Mouse (Mus musculus) midbrain, embryonic 11.5 days (tissue): Measurements from ENCODE around the gene Nfia. TPM values are rescaled to one million over a fixed set of nuclear protein-coding genes. Genes with fewer than 3 reads are reported as not detected.

Source experiments
- ATAC-seq: fragments of 200-750 bp; cut with Nextera tagmentation; 2 replicates; pipeline ENCODE4 v1.8.0; 2017; ENCODE audit warnings: moderate TSS enrichment, moderate library complexity; ENCODE audit not compliant: low FRiP score
- DNase-seq: peaks from one replicate; pipeline ENCODE4 v3.0.0; 2015; ENCODE audit warnings: low spot score; ENCODE audit errors: missing footprints
- H3K27ac ChIP-seq: fragments of 300-500 bp; sonication (generic); 2 replicates; pipeline ENCODE4 v1.5.1; 2014; ENCODE audit warnings: low read depth, low read length
- H3K27me3 ChIP-seq: fragments of 300-500 bp; sonication (generic); 2 replicates; pipeline ENCODE4 v1.6.1; 2014; ENCODE audit warnings: mild to moderate bottlenecking, low read length, moderate library complexity, mixed read lengths; ENCODE audit not compliant: control insufficient read depth, insufficient read depth
- H3K36me3 ChIP-seq: fragments of 300-500 bp; sonication (generic); 2 replicates; pipeline ENCODE4 v1.6.1; 2014; ENCODE audit warnings: mild to moderate bottlenecking, low read length, moderate library complexity, mixed read lengths; ENCODE audit not compliant: control insufficient read depth, insufficient read depth
- H3K4me1 ChIP-seq: fragments of 300-500 bp; sonication (generic); 2 replicates; pipeline ENCODE4 v1.6.1; 2014; ENCODE audit warnings: low read length; ENCODE audit not compliant: control insufficient read depth, insufficient read depth
- H3K4me2 ChIP-seq: fragments of 300-500 bp; sonication (generic); 2 replicates; pipeline ENCODE4 v1.6.1; 2014; ENCODE audit warnings: mild to moderate bottlenecking, moderate library complexity
- H3K4me3 ChIP-seq: fragments of 300-500 bp; sonication (generic); 2 replicates; pipeline ENCODE4 v1.5.1; 2014; ENCODE audit warnings: low read depth, low read length
- H3K9ac ChIP-seq: fragments of 300-500 bp; sonication (generic); 2 replicates; pipeline ENCODE4 v1.6.1; 2014; ENCODE audit warnings: low read length
- H3K9me3 ChIP-seq: fragments of 300-500 bp; sonication (generic); 2 replicates; pipeline ENCODE4 v1.6.1; 2016; ENCODE audit warnings: low read length; ENCODE audit not compliant: control insufficient read depth
- WGBS: fragments of 180-500 bp; shearing (Covaris S2); extraction: QIAGEN DNeasy Blood & Tissue Kit; methylation state at CpG from one replicate; pipeline ENCODE4 v1.1.7; 2014; 5-methylcytosine and 5-hydroxymethylcytosine counted together
- polyA plus RNA-seq: library from polyadenylated mRNA; unstranded; fragments of >200 nt; fragmentation: Nextera tagmentation; extraction: Ambion mirVana; gene quantifications from 2 replicates; pipeline ENCODE4 v1.2.1, GENCODE M21; 2014

The Nfia gene
- polyA plus RNA-seq, 1 experiment from 2014 or later, result 14.1 TPM

GRCm38 (mm10) chr4:97750401-97750800 is 22.1 kb upstream of the Nfia start:
- ATAC-seq (no peak), DNase-seq (no peak)
- Histone ChIP-seq H3K4me1 (peaks cover 16% of the 10 kb centered on the region), H3K27ac (no peak overlapping the region), H3K36me3 (no peaks in the 10 kb centered on the region), H3K9me3 (no peaks in the 10 kb centered on the region), H3K4me3 (no peak overlapping the region), H3K9ac (no peak overlapping the region), H3K4me2 (no peak overlapping the region), H3K27me3 (peaks cover 52% of the 10 kb centered on the region)
- WGBS, result 46% methylated on average over 4 of the region's 4 CpGs

GRCm38 (mm10) chr4:97751030-97751482 is 21.5 kb upstream of the Nfia start:
- H3K4me2 ChIP-seq, result peak overlapping the region; percentile 68
- H3K27ac ChIP-seq, result no peak overlapping the region

GRCm38 (mm10) chr4:97751483-97752251 is 20.9 kb upstream of the Nfia start:
- peak overlapping the region; percentile 58 for H3K9ac ChIP-seq
- under 1% methylated on average over 40 of the region's 40 CpGs for whole genome bisulfite sequencing
- H3K36me3 ChIP-seq, result no peaks in the 10 kb centered on the region
- H3K4me3 ChIP-seq, result peak overlapping the region; percentile 35
- peak; percentile 97 for DNase-seq
- ATAC-seq, result peak; percentile 62
- peaks cover 64% of the 10 kb centered on the region for H3K27me3 ChIP-seq
- no peak overlapping the region; the same call in 1 of the 2 replicates for H3K27ac ChIP-seq
- peaks cover 13% of the 10 kb centered on the region for H3K4me1 ChIP-seq
- no peaks in the 10 kb centered on the region for H3K9me3 ChIP-seq
- peak overlapping the region; percentile 68 for H3K4me2 ChIP-seq

More at GRCm38 (mm10) chr4:97751030-97751482, 21.5 kb upstream of the Nfia start:
- DNase-seq (peak; percentile 98), ATAC-seq (peak; percentile 84)
- Histone ChIP-seq H3K9ac (peak overlapping the region; percentile 58), H3K27me3 (peaks cover 59% of the 10 kb centered on the region), H3K4me1 (peaks cover 13% of the 10 kb centered on the region), H3K36me3 (no peaks in the 10 kb centered on the region), H3K4me3 (peak overlapping the region; percentile 35), H3K9me3 (no peaks in the 10 kb centered on the region)
- under 1% methylated on average over 20 of the region's 20 CpGs for WGBS

- Histone ChIP-seq H3K4me1 (peaks cover 13% of the 10 kb centered on the region), H3K36me3 (no peaks in the 10 kb centered on the region), H3K9ac (no peak overlapping the region), H3K9me3 (no peaks in the 10 kb centered on the region), H3K27ac (no peak overlapping the region), H3K4me3 (0 out of 2 replicates have a peak overlapping the region, but pooled peaks have one; percentile 35), H3K4me2 (peak overlapping the region; percentile 68), H3K27me3 (peaks cover 68% of the 10 kb centered on the region)
- 11% methylated on average over 5 of the region's 5 CpGs for WGBS
- ATAC-seq (no peak), DNase-seq (peak; percentile 92)
Observed at GRCm38 (mm10) chr4:97752276-97753010, 20.1 kb upstream of the Nfia start.

GRCm38 (mm10) chr4:97753521-97753920 is 19.0 kb upstream of the Nfia start:
- Histone ChIP-seq H3K4me1 (peaks cover 16% of the 10 kb centered on the region), H3K36me3 (no peaks in the 10 kb centered on the region), H3K9me3 (no peaks in the 10 kb centered on the region), H3K4me3 (no peak overlapping the region), H3K9ac (no peak overlapping the region), H3K27me3 (peaks cover 72% of the 10 kb centered on the region), H3K4me2 (no peak overlapping the region), H3K27ac (no peak overlapping the region)
- ATAC-seq (no peak), DNase-seq (no peak)
- 5% methylated on average over 1 of the region's 1 CpGs for WGBS

- Histone ChIP-seq H3K9me3 (no peaks in the 10 kb centered on the region), H3K9ac (no peak overlapping the region), H3K4me2 (no peak overlapping the region), H3K4me1 (peaks cover 19% of the 10 kb centered on the region), H3K36me3 (no peaks in the 10 kb centered on the region), H3K4me3 (no peak overlapping the region), H3K27me3 (peaks cover 78% of the 10 kb centered on the region), H3K27ac (no peak overlapping the region)
- DNase-seq (peak; percentile 94), ATAC-seq (no peak)
- WGBS, result 2% methylated on average over 12 of the region's 12 CpGs
Observed at GRCm38 (mm10) chr4:97754241-97754640, 18.3 kb upstream of the Nfia start.

GRCm38 (mm10) chr4:97757207-97757977 is 15.1 kb upstream of the Nfia start:
- DNase-seq, result peak; percentile 97
- ATAC-seq, result peak; percentile 89
- Histone ChIP-seq H3K9me3 (no peaks in the 10 kb centered on the region), H3K4me2 (peak overlapping the region; percentile 51), H3K36me3 (no peaks in the 10 kb centered on the region), H3K4me1 (peaks cover 10% of the 10 kb centered on the region; the same call in 1 of the 2 replicates), H3K9ac (peak overlapping the region; percentile 64), H3K27me3 (peaks cover 72% of the 10 kb centered on the region), H3K27ac (no peak overlapping the region), H3K4me3 (peak overlapping the region; percentile 40)
- WGBS, result under 1% methylated on average over 38 of the region's 38 CpGs

- H3K27me3 ChIP-seq, result peaks cover 65% of the 10 kb centered on the region
- H3K27ac ChIP-seq, result no peak overlapping the region
- no peaks in the 10 kb centered on the region for H3K9me3 ChIP-seq
- H3K36me3 ChIP-seq, result no peaks in the 10 kb centered on the region
- WGBS, result under 1% methylated on average over 14 of the region's 14 CpGs
- peak overlapping the region; percentile 40 for H3K4me3 ChIP-seq
- peak; percentile 56 for ATAC-seq
- peak overlapping the region; percentile 51 for H3K4me2 ChIP-seq
- peak overlapping the region; percentile 64 for H3K9ac ChIP-seq
- DNase-seq, result peak; percentile 96
- peaks cover 10% of the 10 kb centered on the region; the same call in 1 of the 2 replicates for H3K4me1 ChIP-seq
Observed at GRCm38 (mm10) chr4:97757978-97758461, 14.5 kb upstream of the Nfia start.
